Mouse (Mus musculus) forebrain, embryonic 13.5 days (tissue): Measurements from ENCODE around the gene Arhgap24. TPM values are rescaled to one million over a fixed set of nuclear protein-coding genes. Genes with fewer than 3 reads are reported as not detected.

Source experiments
- ATAC-seq: fragments of 200-750 bp; cut with Nextera tagmentation; 2 replicates; pipeline ENCODE4 v1.8.0; 2017
- H3K27ac ChIP-seq: fragments of 300-500 bp; sonication (generic); 2 replicates; pipeline ENCODE4 v1.5.1; 2015; ENCODE audit warnings: inconsistent platforms, mild to moderate bottlenecking, moderate library complexity
- H3K27me3 ChIP-seq: fragments of 300-500 bp; sonication (generic); 2 replicates; pipeline ENCODE4 v1.6.1; 2015; ENCODE audit warnings: mild to moderate bottlenecking, inconsistent platforms
- H3K36me3 ChIP-seq: fragments of 300-500 bp; sonication (generic); 2 replicates; pipeline ENCODE4 v1.6.1; 2015; ENCODE audit warnings: mild to moderate bottlenecking, inconsistent platforms; ENCODE audit not compliant: poor library complexity, severe bottlenecking
- H3K4me1 ChIP-seq: fragments of 300-500 bp; sonication (generic); 2 replicates; pipeline ENCODE4 v1.6.1; 2015; ENCODE audit warnings: inconsistent platforms
- H3K4me2 ChIP-seq: fragments of 300-500 bp; sonication (generic); 2 replicates; pipeline ENCODE4 v1.6.1; 2015; ENCODE audit warnings: inconsistent platforms, mild to moderate bottlenecking, moderate library complexity
- H3K4me3 ChIP-seq: fragments of 300-500 bp; sonication (generic); 2 replicates; pipeline ENCODE4 v1.5.1; 2015; ENCODE audit warnings: mild to moderate bottlenecking, inconsistent platforms
- H3K9ac ChIP-seq: fragments of 300-500 bp; sonication (generic); 2 replicates; pipeline ENCODE4 v1.6.1; 2015; ENCODE audit warnings: mild to moderate bottlenecking, inconsistent platforms
- H3K9me3 ChIP-seq: fragments of 300-500 bp; sonication (generic); replicated peaks from 2 replicates; pipeline ENCODE4 v1.6.1; 2016; ENCODE audit warnings: inconsistent platforms
- WGBS: fragments of 180-500 bp; shearing (Covaris S2); methylation state at CpG from one replicate; pipeline ENCODE4 v1.1.7; 2015; 5-methylcytosine and 5-hydroxymethylcytosine counted together
- polyA plus RNA-seq: library from polyadenylated mRNA; unstranded; fragments of >200 nt; fragmentation: Nextera tagmentation; extraction: Ambion mirVana; gene quantifications from 2 replicates; pipeline ENCODE4 v1.2.1, GENCODE M21; 2015

Arhgap24 gene
- polyA plus RNA-seq, 1 experiment from 2014 or later: 2.0 TPM

- Histone ChIP-seq H3K27me3 (no peaks in the 10 kb centered on the region), H3K4me2 (no peak overlapping the region), H3K4me1 (peaks cover 6% of the 10 kb centered on the region; the same call in 1 of the 2 replicates), H3K27ac (no peak overlapping the region), H3K9me3 (no peaks in the 10 kb centered on the region), H3K4me3 (no peak overlapping the region), H3K36me3 (no peaks in the 10 kb centered on the region), H3K9ac (no peak overlapping the region)
- no peak for ATAC-seq
- 76% methylated on average over 6 of the region's 6 CpGs for WGBS
Observed at GRCm38 (mm10) chr5:102766311-102767057, 285.3 kb downstream of the Arhgap24 start.

- 77% methylated on average over 4 of the region's 4 CpGs for WGBS
- H3K36me3 ChIP-seq: no peaks in the 10 kb centered on the region
- no peak for ATAC-seq
Observed at GRCm38 (mm10) chr5:102767058-102767444, 285.9 kb downstream of the Arhgap24 start.

GRCm38 (mm10) chr5:102767822-102768221 lies 286.6 kb downstream of the Arhgap24 start:
- Histone ChIP-seq H3K9ac (no peak overlapping the region), H3K27me3 (no peaks in the 10 kb centered on the region)
- 82% methylated on average over 7 of the region's 7 CpGs for WGBS

More at GRCm38 (mm10) chr5:102767058-102767444, 285.9 kb downstream of the Arhgap24 start:
- no peak overlapping the region for H3K27ac ChIP-seq
- peaks cover 6% of the 10 kb centered on the region; the same call in 1 of the 2 replicates for H3K4me1 ChIP-seq
- no peaks in the 10 kb centered on the region for H3K27me3 ChIP-seq
- no peak overlapping the region for H3K9ac ChIP-seq
- H3K4me3 ChIP-seq: no peak overlapping the region
- no peak overlapping the region for H3K4me2 ChIP-seq
- no peaks in the 10 kb centered on the region for H3K9me3 ChIP-seq

GRCm38 (mm10) chr5:102768385-102769080 lies 287.3 kb downstream of the Arhgap24 start:
- Histone ChIP-seq H3K4me3 (no peak overlapping the region), H3K27ac (no peak overlapping the region), H3K9ac (no peak overlapping the region), H3K27me3 (no peaks in the 10 kb centered on the region), H3K36me3 (no peaks in the 10 kb centered on the region), H3K4me2 (no peak overlapping the region), H3K9me3 (no peaks in the 10 kb centered on the region), H3K4me1 (peaks cover 6% of the 10 kb centered on the region; the same call in 1 of the 2 replicates)
- ATAC-seq: no peak
- 53% methylated on average over 12 of the region's 12 CpGs for WGBS

More at GRCm38 (mm10) chr5:102767822-102768221, 286.6 kb downstream of the Arhgap24 start:
- H3K9me3 ChIP-seq: no peaks in the 10 kb centered on the region
- peaks cover 6% of the 10 kb centered on the region; the same call in 1 of the 2 replicates for H3K4me1 ChIP-seq
- no peak for ATAC-seq
- H3K4me2 ChIP-seq: no peak overlapping the region
- H3K4me3 ChIP-seq: no peak overlapping the region
- H3K27ac ChIP-seq: no peak overlapping the region
- H3K36me3 ChIP-seq: no peaks in the 10 kb centered on the region

GRCm38 (mm10) chr5:102770611-102771010 lies 289.4 kb downstream of the Arhgap24 start:
- Histone ChIP-seq H3K4me1 (peaks cover 6% of the 10 kb centered on the region; the same call in 1 of the 2 replicates), H3K36me3 (no peaks in the 10 kb centered on the region), H3K4me2 (no peak overlapping the region), H3K27me3 (no peaks in the 10 kb centered on the region), H3K27ac (no peak overlapping the region), H3K9me3 (no peaks in the 10 kb centered on the region), H3K4me3 (no peak overlapping the region), H3K9ac (no peak overlapping the region)
- WGBS: 77% methylated on average over 7 of the region's 7 CpGs
- no peak for ATAC-seq

- Histone ChIP-seq H3K9ac (no peak overlapping the region), H3K4me3 (no peak overlapping the region), H3K36me3 (no peaks in the 10 kb centered on the region), H3K4me2 (no peak overlapping the region), H3K9me3 (no peaks in the 10 kb centered on the region), H3K27ac (no peak overlapping the region), H3K27me3 (no peaks in the 10 kb centered on the region), H3K4me1 (peaks cover 4% of the 10 kb centered on the region)
- ATAC-seq: no peak
- 82% methylated on average over 4 of the region's 4 CpGs for WGBS
Observed at GRCm38 (mm10) chr5:102774500-102774899, 293.3 kb downstream of the Arhgap24 start.

GRCm38 (mm10) chr5:102777255-102777654 lies 296.1 kb downstream of the Arhgap24 start:
- WGBS: 96% methylated on average over 9 of the region's 9 CpGs

GRCm38 (mm10) chr5:102777852-102778251 lies 296.7 kb downstream of the Arhgap24 start:
- Histone ChIP-seq H3K4me2 (no peak overlapping the region), H3K9me3 (no peaks in the 10 kb centered on the region)
- WGBS: 77% methylated on average over 9 of the region's 9 CpGs

More at GRCm38 (mm10) chr5:102777255-102777654, 296.1 kb downstream of the Arhgap24 start:
- H3K4me1 ChIP-seq: peaks cover 4% of the 10 kb centered on the region
- H3K36me3 ChIP-seq: no peaks in the 10 kb centered on the region
- no peak overlapping the region for H3K9ac ChIP-seq
- no peak overlapping the region for H3K4me2 ChIP-seq
- no peaks in the 10 kb centered on the region for H3K27me3 ChIP-seq
- no peak overlapping the region for H3K27ac ChIP-seq
- no peak for ATAC-seq
- no peak overlapping the region for H3K4me3 ChIP-seq
- no peaks in the 10 kb centered on the region for H3K9me3 ChIP-seq

GRCm38 (mm10) chr5:102778253-102778652 lies 297.1 kb downstream of the Arhgap24 start:
- Histone ChIP-seq H3K27ac (no peak overlapping the region), H3K4me1 (peaks cover 4% of the 10 kb centered on the region), H3K27me3 (no peaks in the 10 kb centered on the region), H3K4me3 (no peak overlapping the region), H3K36me3 (no peaks in the 10 kb centered on the region), H3K9me3 (no peaks in the 10 kb centered on the region), H3K9ac (no peak overlapping the region), H3K4me2 (no peak overlapping the region)
- no peak for ATAC-seq
- 60% methylated on average over 5 of the region's 5 CpGs for WGBS

More at GRCm38 (mm10) chr5:102777852-102778251, 296.7 kb downstream of the Arhgap24 start:
- no peak for ATAC-seq
- H3K4me3 ChIP-seq: no peak overlapping the region
- no peaks in the 10 kb centered on the region for H3K27me3 ChIP-seq
- no peak overlapping the region for H3K9ac ChIP-seq
- no peaks in the 10 kb centered on the region for H3K36me3 ChIP-seq
- peaks cover 4% of the 10 kb centered on the region for H3K4me1 ChIP-seq
- no peak overlapping the region for H3K27ac ChIP-seq

- Histone ChIP-seq H3K4me2 (no peak overlapping the region), H3K4me1 (no peaks in the 10 kb centered on the region), H3K9ac (no peak overlapping the region), H3K4me3 (no peak overlapping the region), H3K27me3 (no peaks in the 10 kb centered on the region), H3K36me3 (no peaks in the 10 kb centered on the region), H3K9me3 (no peaks in the 10 kb centered on the region), H3K27ac (no peak overlapping the region)
- ATAC-seq: no peak
- WGBS: 69% methylated on average over 4 of the region's 4 CpGs
Observed at GRCm38 (mm10) chr5:102783585-102783984, 302.4 kb downstream of the Arhgap24 start.

GRCm38 (mm10) chr5:102786123-102786522 lies 304.9 kb downstream of the Arhgap24 start:
- WGBS: 76% methylated on average over 2 of the region's 2 CpGs
- Histone ChIP-seq H3K9me3 (no peaks in the 10 kb centered on the region), H3K4me3 (no peak overlapping the region), H3K36me3 (no peaks in the 10 kb centered on the region), H3K4me1 (no peaks in the 10 kb centered on the region), H3K27me3 (no peaks in the 10 kb centered on the region), H3K27ac (no peak overlapping the region), H3K4me2 (no peak overlapping the region), H3K9ac (no peak overlapping the region)
- ATAC-seq: no peak

GRCm38 (mm10) chr5:102788437-102788836 lies 307.2 kb downstream of the Arhgap24 start:
- WGBS: 88% methylated on average over 3 of the region's 3 CpGs
- Histone ChIP-seq H3K9ac (no peak overlapping the region), H3K27ac (no peak overlapping the region), H3K4me2 (no peak overlapping the region), H3K4me1 (no peaks in the 10 kb centered on the region; the same call in 1 of the 2 replicates), H3K36me3 (no peaks in the 10 kb centered on the region), H3K9me3 (no peaks in the 10 kb centered on the region), H3K4me3 (no peak overlapping the region), H3K27me3 (no peaks in the 10 kb centered on the region)
- no peak for ATAC-seq
